Mouse (Mus musculus) ES-Bruce4 (cell line): ENCODE results near the gene Kcna7.

Experiments used
- EP300 ChIP-seq: IDR thresholded peaks from 2 replicates; pipeline ENCODE4 v1.6.1; 2011; ENCODE audit warnings: low read depth, low read length; ENCODE audit not compliant: insufficient read depth
- POLR2A ChIP-seq: IDR thresholded peaks from one replicate; pipeline ENCODE4 v1.8.1; 2011; ENCODE audit warnings: low read length; ENCODE audit not compliant: insufficient read depth

- no peak for TF ChIP-seq EP300
- TF ChIP-seq POLR2A = no peak
Observed at GRCm38 (mm10) chr7:45356087-45356486, 49.4 kb upstream of the Kcna7 start.
